Mouse (Mus musculus): ENCODE measurements around the gene Haus6. TPM values are rescaled to one million over a fixed set of nuclear protein-coding genes. Genes with fewer than 3 reads are reported as not detected.

Haus6 gene
- polyA plus RNA-seq, 1 experiment from 2014 or later: 14.3 TPM

DNA sequence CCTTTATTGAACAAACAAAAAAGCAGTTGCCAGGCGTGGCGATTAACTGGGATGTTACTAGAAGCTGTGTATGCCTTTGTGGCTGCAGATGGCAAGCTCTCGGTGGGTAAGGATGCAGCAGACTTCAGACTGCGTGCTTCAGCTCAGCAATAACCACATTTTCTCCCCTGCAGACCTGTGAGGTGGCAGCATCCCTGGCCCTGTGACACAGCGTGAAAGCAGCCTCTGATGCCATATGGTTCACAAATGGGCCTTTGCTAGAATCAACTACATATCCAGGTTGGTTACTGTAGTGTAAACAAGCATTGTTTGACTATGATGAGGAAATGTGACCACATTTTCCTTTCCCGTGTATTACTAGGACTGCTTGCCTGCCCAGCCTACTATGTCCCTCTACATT lies 82.7 kb downstream of the Haus6 start:
- no peak for ATAC-seq (ENCODE audit: insufficient read depth, low FRiP score)
- H3K4me2 ChIP-seq (ENCODE audit: low read depth, low read length): no peak overlapping the region
- H3K27me3 ChIP-seq (ENCODE audit: control insufficient read depth, insufficient read depth, low read length): no peaks in the 10 kb centered on the region
- whole genome bisulfite sequencing: 73% methylated on average over 6 of the region's 6 CpGs
- H3K36me3 ChIP-seq (ENCODE audit: control insufficient read depth, insufficient read depth, low read length): no peaks in the 10 kb centered on the region
- H3K4me1 ChIP-seq (ENCODE audit: control insufficient read depth, insufficient read depth, low read length): no peaks in the 10 kb centered on the region
- no peak overlapping the region for H3K4me3 ChIP-seq (replicated peaks; ENCODE audit: low read length)
- no peaks in the 10 kb centered on the region for H3K9me3 ChIP-seq (replicated peaks; ENCODE audit: control insufficient read depth, low read length)
- H3K27ac ChIP-seq (ENCODE audit: low read length): no peak overlapping the region
- no peak overlapping the region for H3K9ac ChIP-seq (ENCODE audit: low read length)

Other genes starting within 250 kb of the Haus6 start
- 0.13 TPM in 1 of 2 replicates, not detected in the other for gene Saxo1, start 53.7 kb downstream of the Haus6 start, polyA plus RNA-seq (2015; fragmentation: Nextera tagmentation; extraction: Ambion mirVana)
- 117 and 125 TPM in 2 replicates for gene Rraga, start 36.4 kb downstream of the Haus6 start, polyA plus RNA-seq (2015; fragmentation: Nextera tagmentation; extraction: Ambion mirVana)
- 82.0 and 83.5 TPM in 2 replicates for gene Plin2, start 58.0 kb upstream of the Haus6 start, polyA plus RNA-seq (2015; fragmentation: Nextera tagmentation; extraction: Ambion mirVana)
- gene Dennd4c, start 136.5 kb upstream of the Haus6 start, polyA plus RNA-seq (2015; fragmentation: Nextera tagmentation; extraction: Ambion mirVana): 6.9 and 9.0 TPM in 2 replicates
- 556 and 729 TPM in 2 replicates for gene Rps6, start 245.4 kb upstream of the Haus6 start, polyA plus RNA-seq (2015; fragmentation: Nextera tagmentation; extraction: Ambion mirVana)